Mouse (Mus musculus) thymus, adult 2 months (tissue): ENCODE measurements around the gene Olfr967.

Experiments
- CTCF ChIP-seq: fragments of 200-500 bp; IDR thresholded peaks from 2 replicates; pipeline ENCODE4 v1.5.1; 2012; ENCODE audit warnings: mild to moderate bottlenecking, control low read depth, low read length, moderate library complexity, borderline replicate concordance; ENCODE audit not compliant: control insufficient read depth, poor library complexity, insufficient read depth; ENCODE audit errors: extremely low read depth
- POLR2A ChIP-seq: fragments of 200-500 bp; IDR thresholded peaks from 2 replicates; pipeline ENCODE4 v1.6.1; 2012; ENCODE audit warnings: mild to moderate bottlenecking, low read length, control low read depth, moderate library complexity; ENCODE audit not compliant: control insufficient read depth, poor library complexity, insufficient read depth; ENCODE audit errors: extremely low read depth

- TF ChIP-seq CTCF (no peak), POLR2A (no peak)
Measured at GRCm38 (mm10) chr9:39790558-39790957, 44.5 kb downstream of the Olfr967 start, which contains the start of gene Olfr969.
